Mouse (Mus musculus): ENCODE data around the gene BC016579. TPM values are rescaled to one million over a fixed set of nuclear protein-coding genes. Genes with fewer than 3 reads are reported as not detected.

The BC016579 gene
- polyA plus RNA-seq, 1 experiment: 0.08 TPM

DNA sequence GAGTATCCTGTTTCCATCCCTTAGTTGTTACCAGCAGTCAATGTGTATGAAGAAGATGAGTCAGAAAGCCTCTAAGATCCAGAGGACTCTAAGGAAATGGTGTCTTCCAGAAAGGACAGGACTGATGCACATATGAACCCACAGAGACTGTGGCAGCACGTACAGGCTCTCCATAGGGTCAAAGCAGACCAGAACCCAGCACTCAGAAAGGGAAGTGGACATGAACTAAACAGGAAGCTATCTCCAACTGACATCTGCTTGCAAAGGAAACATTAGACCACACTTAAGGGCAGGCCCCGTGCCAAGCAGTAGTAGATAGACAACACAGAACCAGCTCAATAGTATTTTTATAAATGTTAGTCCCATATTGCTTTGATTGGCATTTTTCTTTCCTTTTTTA lies 12.3 kb upstream of the BC016579 start:
- TF ChIP-seq CTCF (IDR thresholded peaks at IDR 0.05; ENCODE audit: borderline replicate concordance, control insufficient read depth, extremely low read depth, insufficient read depth, low read length, poor library complexity) (no peak), POLR2A (IDR thresholded peaks at IDR 0.05; ENCODE audit: control insufficient read depth, extremely low read depth, insufficient read depth, low read length, poor library complexity) (no peak)
- 15% methylated on average over 2 of the region's 2 CpGs for WGBS
- Histone ChIP-seq H3K4me3 (ENCODE audit: control insufficient read depth, insufficient read depth, low read length) (no peak overlapping the region), H3K36me3 (ENCODE audit: control insufficient read depth, insufficient read depth, low read length) (no peaks in the 10 kb centered on the region), H3K27me3 (ENCODE audit: control insufficient read depth, insufficient read depth, low read length) (no peaks in the 10 kb centered on the region), H3K27ac (ENCODE audit: control insufficient read depth, insufficient read depth, low read length) (no peak overlapping the region), H3K4me1 (replicated peaks; ENCODE audit: control insufficient read depth, insufficient read depth, low read length) (no peaks in the 10 kb centered on the region)
- no peak for DNase-seq

GRCm38 (mm10) chr16:45662381-45662780 lies 8.5 kb upstream of the BC016579 start:
- no peaks in the 10 kb centered on the region for H3K4me1 ChIP-seq (replicated peaks; ENCODE audit: control insufficient read depth, insufficient read depth, low read length)
- H3K27ac ChIP-seq (ENCODE audit: control insufficient read depth, insufficient read depth, low read length): no peak overlapping the region
- no peak for TF ChIP-seq CTCF (IDR thresholded peaks at IDR 0.05; ENCODE audit: borderline replicate concordance, control insufficient read depth, extremely low read depth, insufficient read depth, low read length, poor library complexity)
- no peak for TF ChIP-seq POLR2A (IDR thresholded peaks at IDR 0.05; ENCODE audit: control insufficient read depth, extremely low read depth, insufficient read depth, low read length, poor library complexity)
- H3K27me3 ChIP-seq (ENCODE audit: control insufficient read depth, insufficient read depth, low read length): no peaks in the 10 kb centered on the region
- H3K4me3 ChIP-seq (ENCODE audit: control insufficient read depth, insufficient read depth, low read length): no peak overlapping the region
- H3K36me3 ChIP-seq (ENCODE audit: control insufficient read depth, insufficient read depth, low read length): no peaks in the 10 kb centered on the region
- DNase-seq: no peak

DNA sequence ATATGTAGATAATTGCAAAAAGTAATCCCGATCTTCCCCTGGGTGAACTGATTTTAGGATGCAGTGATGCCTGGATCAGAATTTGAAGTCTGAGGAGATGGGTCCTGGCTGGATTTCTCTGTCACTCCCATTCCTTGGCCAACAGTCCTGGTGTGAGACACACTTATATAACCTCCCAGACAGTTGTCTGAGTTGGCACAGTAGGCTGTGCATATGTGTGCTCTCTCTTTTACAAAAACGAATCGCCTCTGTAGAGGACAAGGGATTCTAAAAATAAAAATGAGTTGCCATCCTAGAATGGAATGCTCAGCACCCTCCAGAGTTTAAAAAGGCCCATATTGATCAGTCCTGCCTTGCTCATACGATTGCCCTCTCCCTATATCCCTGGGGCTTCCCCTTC lies 5.7 kb upstream of the BC016579 start:
- Histone ChIP-seq H3K27me3 (ENCODE audit: control insufficient read depth, insufficient read depth, low read length) (no peaks in the 10 kb centered on the region), H3K4me1 (replicated peaks; ENCODE audit: control insufficient read depth, insufficient read depth, low read length) (no peaks in the 10 kb centered on the region), H3K36me3 (ENCODE audit: control insufficient read depth, insufficient read depth, low read length) (no peaks in the 10 kb centered on the region), H3K4me3 (ENCODE audit: control insufficient read depth, insufficient read depth, low read length) (no peak overlapping the region), H3K27ac (ENCODE audit: control insufficient read depth, insufficient read depth, low read length) (no peak overlapping the region)
- TF ChIP-seq CTCF (IDR thresholded peaks at IDR 0.05; ENCODE audit: borderline replicate concordance, control insufficient read depth, extremely low read depth, insufficient read depth, low read length, poor library complexity) (no peak), POLR2A (IDR thresholded peaks at IDR 0.05; ENCODE audit: control insufficient read depth, extremely low read depth, insufficient read depth, low read length, poor library complexity) (no peak)
- DNase-seq: no peak
- 90% methylated on average over 4 of the region's 4 CpGs for WGBS

DNA sequence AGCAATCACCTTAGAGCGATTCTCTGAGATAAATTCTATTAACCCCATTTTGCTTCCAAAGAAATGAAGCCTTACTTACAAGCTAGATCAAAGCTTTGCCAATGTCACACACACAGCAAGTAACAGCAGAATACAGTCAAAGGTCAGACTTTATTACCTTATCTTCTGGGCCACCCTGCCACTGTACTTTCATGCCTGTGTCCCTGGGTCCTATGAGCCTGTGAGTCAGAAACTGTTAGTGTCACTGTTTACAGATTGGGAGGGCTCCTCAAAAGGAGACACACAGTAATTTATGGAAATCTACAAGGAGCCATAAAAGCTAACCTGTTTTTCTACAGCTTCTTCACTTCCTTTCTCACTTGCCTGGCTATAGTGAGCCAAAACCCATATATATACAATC lies 4.4 kb upstream of the BC016579 start:
- H3K4me1 ChIP-seq (replicated peaks; ENCODE audit: control insufficient read depth, insufficient read depth, low read length): peaks cover 10% of the 10 kb centered on the region

GRCm38 (mm10) chr16:45657574-45658159 lies 3.8 kb upstream of the BC016579 start:
- 89% methylated on average over 12 of the region's 12 CpGs for WGBS
- DNase-seq: no peak
- Histone ChIP-seq H3K27ac (ENCODE audit: control insufficient read depth, insufficient read depth, low read length) (no peak overlapping the region), H3K27me3 (ENCODE audit: control insufficient read depth, insufficient read depth, low read length) (no peaks in the 10 kb centered on the region), H3K4me1 (replicated peaks; ENCODE audit: control insufficient read depth, insufficient read depth, low read length) (peaks cover 11% of the 10 kb centered on the region), H3K4me3 (ENCODE audit: control insufficient read depth, insufficient read depth, low read length) (no peak overlapping the region), H3K36me3 (ENCODE audit: control insufficient read depth, insufficient read depth, low read length) (no peaks in the 10 kb centered on the region)
- no peak for TF ChIP-seq POLR2A (IDR thresholded peaks at IDR 0.05; ENCODE audit: control insufficient read depth, extremely low read depth, insufficient read depth, low read length, poor library complexity)
- no peak for TF ChIP-seq CTCF (IDR thresholded peaks at IDR 0.05; ENCODE audit: borderline replicate concordance, control insufficient read depth, extremely low read depth, insufficient read depth, low read length, poor library complexity)

More for the DNA sequence above, 4.4 kb upstream of the BC016579 start:
- DNase-seq: no peak
- TF ChIP-seq POLR2A (IDR thresholded peaks at IDR 0.05; ENCODE audit: control insufficient read depth, extremely low read depth, insufficient read depth, low read length, poor library complexity): no peak
- TF ChIP-seq CTCF (IDR thresholded peaks at IDR 0.05; ENCODE audit: borderline replicate concordance, control insufficient read depth, extremely low read depth, insufficient read depth, low read length, poor library complexity): no peak
- Histone ChIP-seq H3K36me3 (ENCODE audit: control insufficient read depth, insufficient read depth, low read length) (no peaks in the 10 kb centered on the region), H3K27ac (ENCODE audit: control insufficient read depth, insufficient read depth, low read length) (no peak overlapping the region), H3K4me3 (ENCODE audit: control insufficient read depth, insufficient read depth, low read length) (no peak overlapping the region), H3K27me3 (ENCODE audit: control insufficient read depth, insufficient read depth, low read length) (no peaks in the 10 kb centered on the region)
- 94% methylated on average over 1 of the region's 1 CpGs for WGBS

DNA sequence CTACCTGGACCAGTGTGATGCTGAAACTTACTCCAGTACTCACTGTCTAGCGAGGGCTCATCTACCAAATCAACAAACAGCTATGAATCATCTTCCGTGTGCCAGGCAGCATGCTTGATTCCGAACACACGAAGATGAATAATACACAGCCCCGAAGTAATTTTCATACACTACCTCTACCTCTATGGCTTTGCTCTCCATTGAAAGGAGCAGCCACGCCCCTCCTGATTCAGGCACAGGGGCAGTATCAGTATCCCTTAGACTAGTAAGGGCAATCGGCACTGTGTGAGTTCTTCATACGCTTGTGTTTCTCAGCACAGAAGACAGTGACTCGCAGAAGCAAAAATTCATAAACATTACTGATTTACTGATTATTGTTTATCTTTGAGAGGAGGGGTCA lies 597 bp upstream of the BC016579 start:
- TF ChIP-seq CTCF (IDR thresholded peaks at IDR 0.05; ENCODE audit: borderline replicate concordance, control insufficient read depth, extremely low read depth, insufficient read depth, low read length, poor library complexity): no peak
- no peak for TF ChIP-seq POLR2A (IDR thresholded peaks at IDR 0.05; ENCODE audit: control insufficient read depth, extremely low read depth, insufficient read depth, low read length, poor library complexity)
- Histone ChIP-seq H3K36me3 (ENCODE audit: control insufficient read depth, insufficient read depth, low read length) (no peaks in the 10 kb centered on the region), H3K4me3 (ENCODE audit: control insufficient read depth, insufficient read depth, low read length) (no peak overlapping the region), H3K27me3 (ENCODE audit: control insufficient read depth, insufficient read depth, low read length) (no peaks in the 10 kb centered on the region), H3K4me1 (replicated peaks; ENCODE audit: control insufficient read depth, insufficient read depth, low read length) (peaks cover 11% of the 10 kb centered on the region), H3K27ac (ENCODE audit: control insufficient read depth, insufficient read depth, low read length) (no peak overlapping the region)
- no peak for DNase-seq
- WGBS: 95% methylated on average over 9 of the region's 9 CpGs

Data from thymus, adult 2 months (tissue).